Mouse (Mus musculus): ENCODE data around the gene Vmn1r226. TPM values are rescaled to one million over a fixed set of nuclear protein-coding genes. Genes with fewer than 3 reads are reported as not detected.

The Vmn1r226 gene
- not detected in 2 replicates for polyA plus RNA-seq (2012; rRNA removed)

GRCm38 (mm10) chr17:20682543-20682942, at the start of gene Vmn1r226:
Gene Vmn1r226, plus strand, starts transcription at chr17:20682843.
- no peak within 1 kb of the TSS for H3K4me3 ChIP-seq (ENCODE audit: extremely low read depth, insufficient read depth, insufficient read length)
- DNase-seq (ENCODE audit: low read depth in 1 of 2, low spot score in 2 of 2) = no peak

GRCm38 (mm10) chr17:20729543-20729942, 46.9 kb downstream of the Vmn1r226 start, which contains the start of gene Vmn1r227:
Gene Vmn1r227, plus strand, starts transcription at chr17:20729843.
- no peak for DNase-seq (ENCODE audit: low read depth in 1 of 2, low spot score in 2 of 2)
- 27% methylated on average over 1 of the region's 1 CpGs for WGBS

More at GRCm38 (mm10) chr17:20682543-20682942, at the start of gene Vmn1r226:
- Histone ChIP-seq H3K27ac (ENCODE audit: insufficient read depth, low read length) (no peak within 1 kb of the TSS), H3K4me1 (ENCODE audit: control insufficient read depth, insufficient read depth, insufficient read length) (no peaks in the 10 kb centered on the region), H3K27me3 (ENCODE audit: control insufficient read depth, insufficient read depth, low read length) (no peaks in the 10 kb centered on the region), H3K36me3 (ENCODE audit: control insufficient read depth, insufficient read depth, low read length) (no peaks in the 10 kb centered on the region)
- TF ChIP-seq CTCF (IDR thresholded peaks at IDR 0.05; ENCODE audit: extremely low read depth, insufficient read depth, insufficient read length, insufficient replicate concordance) (no peak), POLR2A (IDR thresholded peaks at IDR 0.05; ENCODE audit: low read depth, low read length) (no peak)

More at GRCm38 (mm10) chr17:20729543-20729942, 46.9 kb downstream of the Vmn1r226 start, which contains the start of gene Vmn1r227:
- Histone ChIP-seq H3K27ac (ENCODE audit: insufficient read depth, low read length) (no peak within 1 kb of the TSS), H3K27me3 (ENCODE audit: control insufficient read depth, insufficient read depth, low read length) (no peaks in the 10 kb centered on the region), H3K4me1 (ENCODE audit: control insufficient read depth, insufficient read depth, insufficient read length) (no peaks in the 10 kb centered on the region), H3K4me3 (ENCODE audit: extremely low read depth, insufficient read depth, insufficient read length) (no peak within 1 kb of the TSS), H3K36me3 (ENCODE audit: control insufficient read depth, insufficient read depth, low read length) (no peaks in the 10 kb centered on the region)
- TF ChIP-seq CTCF (IDR thresholded peaks at IDR 0.05; ENCODE audit: extremely low read depth, insufficient read depth, insufficient read length, insufficient replicate concordance) (no peak), POLR2A (IDR thresholded peaks at IDR 0.05; ENCODE audit: low read depth, low read length) (no peak)

Other genes with a start within 250 kb of the Vmn1r226 start
- not detected in 2 replicates for gene Vmn2r108, start 201.5 kb upstream of the Vmn1r226 start, polyA plus RNA-seq (2012; rRNA removed)
- gene Vmn1r225, start 184.7 kb upstream of the Vmn1r226 start, polyA plus RNA-seq (2012; rRNA removed) = not detected in 2 replicates
- not detected in 2 replicates for gene Vmn2r109, start 118.1 kb upstream of the Vmn1r226 start, polyA plus RNA-seq (2012; rRNA removed)
- gene Vmn2r110, start 86.4 kb upstream of the Vmn1r226 start, polyA plus RNA-seq (2012; rRNA removed) = not detected in 2 replicates
- gene Fpr-rs3, start 58.0 kb upstream of the Vmn1r226 start, polyA plus RNA-seq (2012; rRNA removed) = not detected in 2 replicates
- not detected in 2 replicates for gene Vmn1r227, start 47.0 kb downstream of the Vmn1r226 start, polyA plus RNA-seq (2012; rRNA removed)
- gene Vmn1r228, start 103.3 kb downstream of the Vmn1r226 start, polyA plus RNA-seq (2012; rRNA removed) = not detected in 2 replicates
- not detected in 2 replicates for gene Vmn1r229, start 128.7 kb downstream of the Vmn1r226 start, polyA plus RNA-seq (2012; rRNA removed)
- not detected in 2 replicates for gene Vmn1r230, start 157.6 kb downstream of the Vmn1r226 start, polyA plus RNA-seq (2012; rRNA removed)
- not detected in 2 replicates for gene Vmn1r231, start 222.2 kb downstream of the Vmn1r226 start, polyA plus RNA-seq (2012; rRNA removed)
- gene Vmn1r232, start 236.9 kb downstream of the Vmn1r226 start, polyA plus RNA-seq (2012; rRNA removed) = not detected in 2 replicates